Mouse (Mus musculus) forebrain, embryonic 11.5 days (tissue): ENCODE measurements around the gene Prdm16. TPM values are rescaled to one million over a fixed set of nuclear protein-coding genes. Genes with fewer than 3 reads are reported as not detected.

ENCODE experiments used
- ATAC-seq: fragments of 200-750 bp; cut with Nextera tagmentation; replicated peaks from 2 replicates; pipeline ENCODE4 v1.8.0; 2017; ENCODE audit warnings: moderate TSS enrichment; ENCODE audit not compliant: low FRiP score
- DNase-seq: peaks from one replicate; pipeline ENCODE4 v3.0.0-alpha.2; 2017; ENCODE audit warnings: low spot score
- H3K27ac ChIP-seq: fragments of 300-500 bp; sonication (generic); 2 replicates; pipeline ENCODE4 v1.5.1; 2014; ENCODE audit warnings: low read depth, low read length
- H3K27me3 ChIP-seq: fragments of 300-500 bp; sonication (generic); 2 replicates; pipeline ENCODE4 v1.6.1; 2014; ENCODE audit warnings: mild to moderate bottlenecking, low read length, mixed read lengths; ENCODE audit not compliant: control insufficient read depth, insufficient read depth
- H3K36me3 ChIP-seq: fragments of 300-500 bp; sonication (generic); 2 replicates; pipeline ENCODE4 v1.6.1; 2014; ENCODE audit warnings: mild to moderate bottlenecking, low read length, moderate library complexity, mixed read lengths; ENCODE audit not compliant: control insufficient read depth, insufficient read depth
- H3K4me1 ChIP-seq: fragments of 300-500 bp; sonication (generic); replicated peaks from 2 replicates; pipeline ENCODE4 v1.6.1; 2014; ENCODE audit warnings: low read length, mixed read lengths; ENCODE audit not compliant: control insufficient read depth, insufficient read depth
- H3K4me2 ChIP-seq: fragments of 300-500 bp; sonication (generic); 2 replicates; pipeline ENCODE4 v1.6.1; 2014; ENCODE audit warnings: low read depth, mild to moderate bottlenecking, low read length, moderate library complexity, mixed read lengths; ENCODE audit not compliant: severe bottlenecking
- H3K4me3 ChIP-seq: fragments of 300-500 bp; sonication (generic); 2 replicates; pipeline ENCODE4 v1.5.1; 2014; ENCODE audit warnings: low read depth, low read length
- H3K9ac ChIP-seq: fragments of 300-500 bp; sonication (generic); 2 replicates; pipeline ENCODE4 v1.6.1; 2014; ENCODE audit warnings: low read length
- H3K9me3 ChIP-seq: fragments of 300-500 bp; sonication (generic); 2 replicates; pipeline ENCODE4 v1.6.1; 2016; ENCODE audit warnings: low read length, mixed read lengths; ENCODE audit not compliant: control insufficient read depth
- WGBS: fragments of 180-500 bp; shearing (Covaris S2); extraction: QIAGEN DNeasy Blood & Tissue Kit; methylation state at CpG from one replicate; pipeline ENCODE4 v1.1.7; 2014; 5-methylcytosine and 5-hydroxymethylcytosine counted together
- polyA plus RNA-seq: library from polyadenylated mRNA; unstranded; fragments of >200 nt; fragmentation: Nextera tagmentation; extraction: Ambion mirVana; gene quantifications from 2 replicates; pipeline ENCODE4 v1.2.1, GENCODE M21; 2014

Prdm16 gene
- polyA plus RNA-seq, 1 experiment from 2014 or later = 49.3 TPM

DNA sequence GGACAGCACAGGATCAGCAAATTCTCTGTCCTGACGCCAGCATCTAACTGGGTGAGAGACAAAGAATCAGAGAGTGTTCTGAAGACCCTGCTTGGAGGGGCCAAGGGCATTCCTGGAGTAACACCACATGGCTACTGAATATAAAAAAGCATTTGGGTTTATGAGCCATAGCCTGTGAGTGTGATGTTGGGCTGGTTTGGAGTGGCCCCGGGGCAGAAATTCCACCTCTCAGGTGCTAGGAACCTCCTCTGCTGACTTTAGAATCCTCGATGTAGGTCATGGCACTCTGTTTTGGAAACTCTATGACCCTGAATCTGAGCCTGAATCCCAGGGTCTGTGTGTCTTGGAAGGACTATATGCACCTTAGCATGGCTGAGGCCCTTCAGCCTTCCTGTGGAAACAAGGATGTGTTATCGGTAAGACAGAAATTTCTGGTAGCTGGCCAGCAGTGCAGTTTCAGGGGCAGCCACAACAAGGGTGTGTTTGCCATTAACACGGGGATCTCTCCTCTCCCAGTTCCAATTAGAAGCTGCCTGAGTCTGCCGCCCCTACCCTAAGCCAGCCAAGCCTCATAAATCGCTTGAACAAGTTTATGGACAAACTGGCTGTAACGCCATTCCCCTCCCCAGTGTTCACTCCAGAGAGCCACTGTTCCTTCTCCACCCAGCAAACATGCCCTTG is 34.7 kb upstream of the Prdm16 start:
- H3K4me2 ChIP-seq = no peak overlapping the region
- H3K4me3 ChIP-seq = no peak overlapping the region
- WGBS = 75% methylated on average over 8 of the region's 8 CpGs
- H3K4me1 ChIP-seq = no peaks in the 10 kb centered on the region
- DNase-seq (peak; percentile 45), ATAC-seq (no peak)
- no peak overlapping the region for H3K9ac ChIP-seq
- H3K36me3 ChIP-seq = no peaks in the 10 kb centered on the region
- no peak overlapping the region for H3K27ac ChIP-seq
- no peaks in the 10 kb centered on the region for H3K9me3 ChIP-seq
- no peaks in the 10 kb centered on the region for H3K27me3 ChIP-seq

DNA sequence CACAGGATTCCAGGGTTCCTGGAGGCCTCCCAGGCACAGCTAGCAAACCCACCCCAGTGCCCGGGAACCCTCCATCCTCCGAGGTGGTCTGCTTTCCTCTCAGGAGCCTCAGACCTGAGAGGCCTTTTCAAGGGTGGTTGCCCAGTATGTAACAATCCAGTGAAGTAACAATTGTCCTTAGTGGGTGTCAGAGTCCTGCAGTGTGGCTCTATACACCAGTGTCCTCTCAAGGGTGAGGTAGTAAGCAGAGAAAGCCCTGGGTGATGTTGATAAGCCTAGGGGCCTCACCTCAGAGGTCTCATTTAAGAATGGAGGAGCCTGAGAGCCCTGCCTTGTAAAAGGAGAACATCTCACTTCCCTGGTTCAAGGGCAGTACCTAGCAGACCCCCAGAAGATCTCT is 31.1 kb upstream of the Prdm16 start, which contains the start of gene Actrt2:
Gene Actrt2 (minus strand): TSS at position 101 of the 400 bp plus-strand sequence.
- Histone ChIP-seq H3K27ac (no peak within 1 kb of the TSS), H3K27me3 (no peaks in the 10 kb centered on the region), H3K4me1 (no peaks in the 10 kb centered on the region), H3K9me3 (no peaks in the 10 kb centered on the region), H3K9ac (no peak within 1 kb of the TSS), H3K4me2 (no peak within 1 kb of the TSS), H3K4me3 (no peak within 1 kb of the TSS), H3K36me3 (no peaks in the 10 kb centered on the region)
- ATAC-seq (no peak), DNase-seq (peak; percentile 37)
- 93% methylated on average over 2 of the region's 2 CpGs for WGBS

DNA sequence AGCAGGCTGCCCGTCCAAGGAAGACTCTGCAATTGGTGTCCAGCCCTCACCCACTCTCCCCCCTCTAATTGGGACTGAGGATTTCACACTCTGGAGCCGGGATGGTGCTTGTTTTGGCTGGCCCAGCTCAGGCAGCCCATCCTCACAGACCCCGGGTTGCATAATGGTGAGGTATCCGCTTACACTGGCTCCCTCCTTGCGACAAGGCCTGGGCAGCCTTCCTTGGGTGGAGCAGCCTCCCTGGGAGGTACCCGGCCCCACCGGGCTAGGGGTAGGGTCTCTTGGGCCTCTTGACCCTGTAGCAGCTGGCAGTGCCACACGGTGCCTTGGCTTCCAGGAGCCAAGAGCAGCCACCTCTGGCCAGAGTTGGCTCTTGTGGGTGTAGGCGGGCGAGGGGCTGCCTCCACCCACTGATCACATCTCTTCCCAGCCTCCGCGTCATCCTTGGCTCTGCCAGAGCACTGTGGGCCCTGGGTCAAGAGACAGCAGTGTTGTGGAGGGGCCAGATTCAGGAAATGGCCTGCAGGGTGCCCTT is 26.1 kb upstream of the Prdm16 start:
- no peaks in the 10 kb centered on the region for H3K4me1 ChIP-seq
- H3K4me2 ChIP-seq = no peak overlapping the region
- no peaks in the 10 kb centered on the region for H3K27me3 ChIP-seq
- no peak for DNase-seq
- H3K27ac ChIP-seq = no peak overlapping the region
- no peaks in the 10 kb centered on the region for H3K9me3 ChIP-seq
- H3K9ac ChIP-seq = no peak overlapping the region
- ATAC-seq = no peak
- H3K36me3 ChIP-seq = no peaks in the 10 kb centered on the region
- H3K4me3 ChIP-seq = no peak overlapping the region
- WGBS = 67% methylated on average over 12 of the region's 12 CpGs

DNA sequence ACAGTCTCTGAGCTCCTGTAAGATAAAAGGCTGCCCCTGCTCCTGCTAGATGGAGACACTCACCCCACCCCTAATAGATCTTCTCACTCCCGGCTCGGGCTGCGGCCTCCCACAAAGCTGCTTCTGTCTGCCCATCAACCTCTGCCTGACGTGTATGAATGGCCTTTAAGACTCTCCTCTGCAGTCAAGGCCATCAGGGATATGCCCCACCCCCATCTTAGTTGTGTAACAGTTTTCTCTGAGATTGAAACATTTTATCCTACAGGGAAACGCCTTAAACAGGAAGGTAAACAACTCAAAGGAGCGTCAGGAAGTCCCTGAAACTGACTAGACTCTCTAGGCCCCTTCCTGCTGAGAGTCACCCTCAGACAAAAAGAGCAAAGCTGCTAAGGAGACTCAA is 24.6 kb upstream of the Prdm16 start:
- H3K27me3 ChIP-seq = no peaks in the 10 kb centered on the region

DNA sequence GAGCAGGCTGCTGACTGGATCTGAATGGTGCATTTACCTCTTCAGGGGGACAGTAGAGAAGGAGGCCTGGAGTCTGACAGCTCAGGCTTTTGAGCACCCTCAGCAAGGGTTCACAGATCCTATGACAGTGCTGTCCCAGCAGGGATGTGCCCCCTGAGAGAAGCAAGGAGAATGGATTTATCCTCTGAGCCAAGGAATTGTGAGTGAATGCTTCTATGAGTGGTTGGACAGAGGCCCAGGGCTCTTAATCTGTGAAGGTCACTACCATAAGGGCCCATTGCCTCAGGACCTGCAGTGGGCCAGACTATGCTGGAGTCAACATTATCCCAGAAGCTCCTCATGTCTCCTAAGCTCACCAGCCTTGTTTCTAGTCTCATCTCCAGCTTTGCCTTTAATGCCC is 23.4 kb upstream of the Prdm16 start:
- no peaks in the 10 kb centered on the region for H3K4me1 ChIP-seq
- H3K9me3 ChIP-seq = no peaks in the 10 kb centered on the region
- no peaks in the 10 kb centered on the region for H3K27me3 ChIP-seq

More for the DNA sequence above, 24.6 kb upstream of the Prdm16 start:
- Histone ChIP-seq H3K4me3 (no peak overlapping the region), H3K36me3 (no peaks in the 10 kb centered on the region), H3K4me1 (no peaks in the 10 kb centered on the region), H3K9ac (no peak overlapping the region), H3K4me2 (no peak overlapping the region), H3K27ac (no peak overlapping the region), H3K9me3 (no peaks in the 10 kb centered on the region)
- no peak for ATAC-seq
- 56% methylated on average over 6 of the region's 6 CpGs for WGBS
- DNase-seq = no peak

DNA sequence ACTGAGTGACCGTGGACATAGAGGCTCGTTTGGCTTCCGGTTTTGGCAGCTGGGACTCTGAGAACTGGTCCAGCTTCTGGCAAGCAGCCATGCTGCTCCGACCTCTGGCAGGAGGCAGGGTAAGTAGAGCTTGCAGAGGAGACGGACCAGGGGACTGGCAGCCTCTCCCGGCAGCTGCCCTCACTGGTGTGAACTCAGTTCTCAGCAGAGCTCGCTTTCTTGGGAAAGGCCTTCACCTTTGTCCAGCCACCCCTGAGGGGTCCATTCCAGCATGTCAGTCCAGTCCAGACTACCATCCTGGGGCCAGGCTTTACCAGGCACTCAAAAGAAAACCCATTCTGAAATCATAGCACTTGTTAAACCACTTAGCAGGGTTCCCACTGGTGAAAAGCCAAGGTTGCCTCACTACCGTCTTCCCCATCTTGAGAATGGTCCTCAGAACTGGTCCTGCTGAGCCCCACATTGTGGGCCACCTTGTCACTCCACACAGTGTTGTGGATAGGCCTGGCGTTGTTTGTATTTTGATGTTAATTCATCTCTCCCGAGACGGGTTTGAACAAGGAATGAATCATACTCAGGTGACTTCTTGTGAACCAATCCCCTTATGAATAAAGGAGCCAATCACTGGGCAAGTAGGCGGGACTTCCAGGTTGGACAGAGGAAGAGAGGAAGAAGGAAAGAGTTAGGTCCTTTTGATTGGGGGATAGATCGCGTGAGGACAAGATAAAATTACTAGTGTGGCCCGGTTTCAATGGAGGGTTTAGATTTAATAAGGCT is 18.6 kb upstream of the Prdm16 start:
- no peak overlapping the region for H3K4me3 ChIP-seq

More for the DNA sequence above, 23.4 kb upstream of the Prdm16 start:
- Histone ChIP-seq H3K4me3 (no peak overlapping the region), H3K9ac (no peak overlapping the region), H3K4me2 (no peak overlapping the region), H3K36me3 (no peaks in the 10 kb centered on the region), H3K27ac (no peak overlapping the region)
- DNase-seq (no peak), ATAC-seq (no peak)

DNA sequence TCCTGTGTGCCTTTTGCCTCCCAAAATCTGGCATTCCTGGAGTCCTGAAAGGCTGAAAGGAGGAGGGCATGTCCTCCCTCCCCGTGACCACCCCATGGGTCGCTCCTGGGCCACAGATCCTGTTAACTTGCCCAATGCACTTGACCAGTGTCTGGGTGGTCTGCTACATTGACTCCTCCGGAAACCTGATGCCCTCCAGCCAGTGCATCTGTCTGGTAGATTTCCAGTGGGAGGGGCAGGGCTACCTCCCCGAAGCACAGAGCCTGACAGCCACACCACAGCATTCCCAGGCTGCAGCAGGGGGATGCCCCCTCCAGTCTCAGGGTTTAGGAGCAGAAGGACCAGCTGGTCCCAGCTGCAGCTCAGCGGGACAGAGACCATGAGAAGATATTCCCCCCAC is 15.8 kb upstream of the Prdm16 start:
- 14% methylated on average over 5 of the region's 5 CpGs for WGBS
- no peak overlapping the region for H3K9ac ChIP-seq
- DNase-seq (no peak), ATAC-seq (no peak)
- no peak overlapping the region for H3K4me3 ChIP-seq
- no peaks in the 10 kb centered on the region for H3K36me3 ChIP-seq
- H3K4me2 ChIP-seq = no peak overlapping the region
- H3K4me1 ChIP-seq = no peaks in the 10 kb centered on the region
- H3K27me3 ChIP-seq = no peaks in the 10 kb centered on the region; the same call in 1 of the 2 replicates
- H3K27ac ChIP-seq = no peak overlapping the region
- no peaks in the 10 kb centered on the region; the same call in 1 of the 2 replicates for H3K9me3 ChIP-seq

More for the DNA sequence above, 18.6 kb upstream of the Prdm16 start:
- no peak overlapping the region for H3K4me2 ChIP-seq
- H3K27me3 ChIP-seq = no peaks in the 10 kb centered on the region; the same call in 1 of the 2 replicates
- DNase-seq (no peak), ATAC-seq (no peak)
- H3K36me3 ChIP-seq = no peaks in the 10 kb centered on the region
- no peak overlapping the region for H3K27ac ChIP-seq
- WGBS = 84% methylated on average over 15 of the region's 15 CpGs
- H3K4me1 ChIP-seq = no peaks in the 10 kb centered on the region
- H3K9ac ChIP-seq = no peak overlapping the region
- no peaks in the 10 kb centered on the region for H3K9me3 ChIP-seq

DNA sequence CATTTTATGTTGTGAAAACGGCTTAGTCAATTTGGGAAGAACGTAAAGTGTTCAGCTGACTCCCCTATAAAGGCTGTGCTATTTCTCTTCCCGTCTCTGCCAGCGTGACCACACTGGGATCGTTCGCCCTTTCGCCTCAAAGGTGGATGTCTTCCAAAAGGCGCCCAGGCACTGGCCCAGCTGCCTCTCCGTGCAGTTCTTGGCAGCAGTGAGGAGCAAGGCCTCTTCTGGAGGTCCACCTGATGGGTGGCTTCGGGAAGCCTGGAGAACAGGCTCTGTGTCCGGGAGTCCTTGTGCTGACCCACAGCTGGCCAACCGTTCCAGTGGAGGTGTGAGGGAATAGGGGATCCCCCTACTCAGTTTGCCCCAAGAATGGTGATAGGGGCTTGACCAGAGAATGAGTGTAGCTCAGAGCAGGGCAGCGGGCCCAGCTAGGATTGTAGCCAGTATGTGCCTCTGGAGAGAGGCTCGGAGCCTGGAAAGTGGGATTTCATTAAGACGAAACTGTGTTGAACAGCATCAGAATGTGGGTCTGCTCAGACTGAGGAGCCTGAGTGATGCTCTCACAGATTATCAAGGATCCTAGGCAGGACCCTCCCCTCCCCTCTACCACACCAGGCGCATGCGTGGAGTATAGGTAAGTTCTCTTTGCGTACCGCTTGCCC is 12.5 kb upstream of the Prdm16 start:
- Histone ChIP-seq H3K4me1 (no peaks in the 10 kb centered on the region), H3K9me3 (peaks cover 3% of the 10 kb centered on the region; the same call in 1 of the 2 replicates), H3K4me2 (no peak overlapping the region), H3K4me3 (no peak overlapping the region), H3K27ac (no peak overlapping the region), H3K36me3 (no peaks in the 10 kb centered on the region), H3K9ac (no peak overlapping the region), H3K27me3 (peaks cover 2% of the 10 kb centered on the region; the same call in 1 of the 2 replicates)
- WGBS = 87% methylated on average over 19 of the region's 19 CpGs
- DNase-seq (no peak), ATAC-seq (no peak)
